Mouse (Mus musculus) forebrain, postnatal 0 days (tissue): Measurements from ENCODE around the gene Gm11937. TPM values are rescaled to one million over a fixed set of nuclear protein-coding genes. Genes with fewer than 3 reads are reported as not detected.

Experiments
- ATAC-seq: fragments of 200-750 bp; cut with Nextera tagmentation; 2 replicates; pipeline ENCODE4 v1.8.0; 2017; ENCODE audit warnings: mild to moderate bottlenecking, moderate library complexity
- DNase-seq: peaks from one replicate; pipeline ENCODE4 v3.0.0-alpha.2; 2015
- H3K27ac ChIP-seq: fragments of 300-500 bp; sonication (generic); 2 replicates; pipeline ENCODE4 v1.5.1; 2014; ENCODE audit warnings: low read depth, mild to moderate bottlenecking, antibody characterized with exemption, low read length, moderate library complexity, mixed read lengths
- H3K27me3 ChIP-seq: fragments of 300-500 bp; sonication (generic); 2 replicates; pipeline ENCODE4 v1.6.1; 2014; ENCODE audit warnings: mild to moderate bottlenecking, low read length, mixed read lengths; ENCODE audit not compliant: insufficient read depth
- H3K36me3 ChIP-seq: fragments of 300-500 bp; sonication (generic); 2 replicates; pipeline ENCODE4 v1.6.1; 2014; ENCODE audit warnings: mild to moderate bottlenecking, moderate library complexity; ENCODE audit not compliant: insufficient read depth
- H3K4me1 ChIP-seq: fragments of 300-500 bp; sonication (generic); 2 replicates; pipeline ENCODE4 v1.6.1; 2014; ENCODE audit warnings: antibody characterized with exemption; ENCODE audit not compliant: insufficient read depth
- H3K4me2 ChIP-seq: fragments of 300-500 bp; sonication (generic); 2 replicates; pipeline ENCODE4 v1.6.1; 2014; ENCODE audit warnings: low read depth, mild to moderate bottlenecking, moderate library complexity
- H3K4me3 ChIP-seq: fragments of 300-500 bp; sonication (generic); 2 replicates; pipeline ENCODE4 v1.5.1; 2014; ENCODE audit warnings: low read depth, low read length, mixed read lengths
- H3K9ac ChIP-seq: fragments of 300-500 bp; sonication (generic); 2 replicates; pipeline ENCODE4 v1.6.1; 2014; ENCODE audit warnings: mild to moderate bottlenecking
- H3K9me3 ChIP-seq: fragments of 300-500 bp; sonication (generic); 2 replicates; pipeline ENCODE4 v1.6.1; 2016; ENCODE audit warnings: low read length
- CTCF ChIP-seq: sonication (generic); IDR thresholded peaks from 2 replicates; pipeline ENCODE4 v1.5.1; 2016; ENCODE audit warnings: antibody characterized with exemption, control low read depth, low read depth
- WGBS: fragments of 180-500 bp; shearing (Covaris S2); extraction: QIAGEN DNeasy Blood & Tissue Kit; methylation state at CpG from one replicate; pipeline ENCODE4 v1.1.7; 2014; 5-methylcytosine and 5-hydroxymethylcytosine counted together
- polyA plus RNA-seq: library from polyadenylated mRNA; unstranded; fragments of >200 nt; fragmentation: Nextera tagmentation; extraction: Ambion mirVana; gene quantifications from 2 replicates; pipeline ENCODE4 v1.2.1, GENCODE M21; 2015
- total RNA-seq: library from RNA; depleted of rRNA; stranded (reverse); fragments of >200 nt; gene quantifications from 2 replicates; pipeline ENCODE4 v1.2.3, GENCODE M21; 2014; rRNA removed

Gm11937 gene
- total and polyA plus RNA-seq, 2 experiments from 2014 or later: not detected

GRCm38 (mm10) chr11:99581564-99581963 lies 28.4 kb downstream of the Gm11937 start:
- Histone ChIP-seq H3K4me2 (no peak overlapping the region), H3K4me1 (no peaks in the 10 kb centered on the region), H3K9me3 (no peaks in the 10 kb centered on the region), H3K9ac (no peak overlapping the region), H3K36me3 (no peaks in the 10 kb centered on the region), H3K27me3 (no peaks in the 10 kb centered on the region), H3K27ac (no peak overlapping the region), H3K4me3 (no peak overlapping the region)
- no peak for DNase-seq
- 65% methylated on average over 6 of the region's 6 CpGs for WGBS
- no peak for ATAC-seq
- TF ChIP-seq CTCF: no peak

GRCm38 (mm10) chr11:99581051-99581450 lies 28.9 kb downstream of the Gm11937 start:
- no peak for DNase-seq
- H3K9me3 ChIP-seq: no peaks in the 10 kb centered on the region
- no peak overlapping the region for H3K4me3 ChIP-seq
- TF ChIP-seq CTCF: no peak
- no peaks in the 10 kb centered on the region for H3K27me3 ChIP-seq
- no peak for ATAC-seq
- no peak overlapping the region for H3K9ac ChIP-seq
- no peak overlapping the region for H3K27ac ChIP-seq
- H3K4me2 ChIP-seq: no peak overlapping the region
- no peaks in the 10 kb centered on the region for H3K4me1 ChIP-seq
- H3K36me3 ChIP-seq: no peaks in the 10 kb centered on the region
- 88% methylated on average over 5 of the region's 5 CpGs for WGBS

GRCm38 (mm10) chr11:99580636-99581035 lies 29.4 kb downstream of the Gm11937 start, which contains the start of gene Krtap1-5:
TSS of gene Krtap1-5 (minus strand) at chr11:99581016.
- no peak for DNase-seq
- Histone ChIP-seq H3K27me3 (no peaks in the 10 kb centered on the region), H3K27ac (no peak within 1 kb of the TSS), H3K4me3 (no peak within 1 kb of the TSS), H3K4me2 (no peak within 1 kb of the TSS), H3K9ac (no peak within 1 kb of the TSS), H3K4me1 (no peaks in the 10 kb centered on the region), H3K36me3 (no peaks in the 10 kb centered on the region), H3K9me3 (no peaks in the 10 kb centered on the region)
- no peak for TF ChIP-seq CTCF
- WGBS: 88% methylated on average over 6 of the region's 6 CpGs
- no peak for ATAC-seq

- WGBS: 7% methylated on average over 7 of the region's 7 CpGs
- peak; percentile 84 for TF ChIP-seq CTCF
- ATAC-seq (peak; percentile 76; the same call in 1 of the 2 replicates), DNase-seq (peak; percentile 70)
- no peaks in the 10 kb centered on the region for H3K9me3 ChIP-seq
- no peak overlapping the region for H3K4me3 ChIP-seq
- H3K27me3 ChIP-seq: no peaks in the 10 kb centered on the region
- H3K9ac ChIP-seq: no peak overlapping the region
- H3K4me2 ChIP-seq: peak overlapping the region; percentile 33; the same call in 1 of the 2 replicates
- no peak overlapping the region for H3K27ac ChIP-seq
- H3K4me1 ChIP-seq: no peaks in the 10 kb centered on the region
- H3K36me3 ChIP-seq: no peaks in the 10 kb centered on the region
These were observed 35.9 kb downstream of the Gm11937 start for GRCm38 (mm10) chr11:99574106-99574505.

DNA sequence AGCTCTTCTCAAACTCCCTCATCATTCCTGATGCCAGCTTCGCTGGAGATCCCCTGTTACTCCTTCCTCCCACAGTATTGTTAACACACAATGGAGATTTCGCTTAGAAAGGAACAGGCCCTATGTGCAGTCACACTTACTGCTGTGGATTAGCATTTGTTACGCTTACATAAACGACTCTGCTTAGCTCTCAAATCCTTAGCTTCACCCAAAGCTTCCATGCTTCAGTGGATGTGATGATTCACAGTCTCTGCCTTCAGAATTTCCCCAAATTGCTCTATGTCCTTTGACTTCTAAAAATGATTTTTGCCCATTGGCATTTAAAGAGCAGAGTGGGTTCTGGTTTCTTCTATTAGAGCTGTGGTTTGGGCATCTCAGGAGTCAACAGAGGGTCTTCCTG lies 36.8 kb downstream of the Gm11937 start:
- no peak overlapping the region for H3K9ac ChIP-seq
- no peak for TF ChIP-seq CTCF
- H3K27me3 ChIP-seq: no peaks in the 10 kb centered on the region
- no peak overlapping the region for H3K4me2 ChIP-seq
- H3K9me3 ChIP-seq: no peaks in the 10 kb centered on the region
- H3K27ac ChIP-seq: no peak overlapping the region
- DNase-seq (no peak), ATAC-seq (no peak)
- 24% methylated on average over 4 of the region's 4 CpGs for WGBS
- H3K4me3 ChIP-seq: no peak overlapping the region
- no peaks in the 10 kb centered on the region for H3K36me3 ChIP-seq
- no peaks in the 10 kb centered on the region for H3K4me1 ChIP-seq

- no peaks in the 10 kb centered on the region for H3K9me3 ChIP-seq
- no peaks in the 10 kb centered on the region for H3K36me3 ChIP-seq
- WGBS: 94% methylated on average over 7 of the region's 7 CpGs
- no peaks in the 10 kb centered on the region for H3K27me3 ChIP-seq
- ATAC-seq (no peak), DNase-seq (no peak)
- TF ChIP-seq CTCF: no peak
- no peaks in the 10 kb centered on the region for H3K4me1 ChIP-seq
- no peak within 1 kb of the TSS for H3K4me3 ChIP-seq
- no peak within 1 kb of the TSS for H3K27ac ChIP-seq
- no peak within 1 kb of the TSS for H3K9ac ChIP-seq
- no peak within 1 kb of the TSS for H3K4me2 ChIP-seq
These were observed 43.5 kb downstream of the Gm11937 start, which contains the start of gene Krtap3-1 for GRCm38 (mm10) chr11:99566530-99566929. TSS of gene Krtap3-1 (minus strand) at chr11:99566630.

GRCm38 (mm10) chr11:99562580-99562979 lies 47.4 kb downstream of the Gm11937 start:
- no peak for DNase-seq
- H3K4me2 ChIP-seq: no peak overlapping the region
- no peak for TF ChIP-seq CTCF
- H3K9me3 ChIP-seq: no peaks in the 10 kb centered on the region
- 85% methylated on average over 6 of the region's 6 CpGs for WGBS
- ATAC-seq: no peak
- H3K4me1 ChIP-seq: no peaks in the 10 kb centered on the region
- no peaks in the 10 kb centered on the region for H3K27me3 ChIP-seq
- H3K4me3 ChIP-seq: no peak overlapping the region
- H3K9ac ChIP-seq: no peak overlapping the region
- H3K27ac ChIP-seq: no peak overlapping the region
- no peaks in the 10 kb centered on the region for H3K36me3 ChIP-seq

Other genes starting within 250 kb of the Gm11937 start
Only the 30 nearest of the 37 such genes appear.
- 0.14 and 1.6 TPM in 2 replicates for gene Krt12, start 187.9 kb downstream of the Gm11937 start, total RNA-seq
- gene Krt12, start 187.9 kb downstream of the Gm11937 start, polyA plus RNA-seq: 1.3 and 2.0 TPM in 2 replicates
- gene Krt20, start 172.0 kb downstream of the Gm11937 start, total RNA-seq: not detected in 2 replicates
- gene Krt20, start 172.0 kb downstream of the Gm11937 start, polyA plus RNA-seq: 0.09 and 0.10 TPM in 2 replicates
- 0.08 TPM in 1 of 2 replicates, not detected in the other for gene Krt23, start 117.1 kb downstream of the Gm11937 start, total RNA-seq
- 0.20 and 0.53 TPM in 2 replicates for gene Krt23, start 117.1 kb downstream of the Gm11937 start, polyA plus RNA-seq
- gene Krt39, start 88.9 kb downstream of the Gm11937 start, total RNA-seq: not detected in 2 replicates
- gene Krt39, start 88.9 kb downstream of the Gm11937 start, polyA plus RNA-seq: not detected in 2 replicates
- not detected in 2 replicates for gene Krt40, start 67.0 kb downstream of the Gm11937 start, total RNA-seq
- gene Krt40, start 67.0 kb downstream of the Gm11937 start, polyA plus RNA-seq: not detected in 2 replicates
- gene Krtap3-3, start 59.3 kb downstream of the Gm11937 start, total RNA-seq: not detected in 2 replicates
- not detected in 2 replicates for gene Krtap3-3, start 59.3 kb downstream of the Gm11937 start, polyA plus RNA-seq
- not detected in 2 replicates for gene Krtap3-2, start 53.3 kb downstream of the Gm11937 start, total RNA-seq
- gene Krtap3-2, start 53.3 kb downstream of the Gm11937 start, polyA plus RNA-seq: not detected in 2 replicates
- not detected in 2 replicates for gene Gm11939, start 50.7 kb downstream of the Gm11937 start, total RNA-seq
- gene Gm11939, start 50.7 kb downstream of the Gm11937 start, polyA plus RNA-seq: not detected in 2 replicates
- gene Krtap3-1, start 43.6 kb downstream of the Gm11937 start, total RNA-seq: not detected in 2 replicates
- not detected in 2 replicates for gene Krtap3-1, start 43.6 kb downstream of the Gm11937 start, polyA plus RNA-seq
- not detected in 2 replicates for gene Krtap1-5, start 29.2 kb downstream of the Gm11937 start, total RNA-seq
- gene Krtap1-5, start 29.2 kb downstream of the Gm11937 start, polyA plus RNA-seq: not detected in 2 replicates
- not detected in 2 replicates for gene Krtap1-4, start 26.5 kb downstream of the Gm11937 start, total RNA-seq
- not detected in 2 replicates for gene Krtap1-4, start 26.5 kb downstream of the Gm11937 start, polyA plus RNA-seq
- gene Krtap1-3, start 18.9 kb downstream of the Gm11937 start, total RNA-seq: not detected in 2 replicates
- gene Krtap1-3, start 18.9 kb downstream of the Gm11937 start, polyA plus RNA-seq: not detected in 2 replicates
- gene Krtap9-3, start 12.1 kb downstream of the Gm11937 start, total RNA-seq: not detected in 2 replicates
- gene Krtap9-3, start 12.1 kb downstream of the Gm11937 start, polyA plus RNA-seq: not detected in 2 replicates
- not detected in 2 replicates for gene Gm11938, start 6.9 kb downstream of the Gm11937 start, total RNA-seq
- not detected in 2 replicates for gene Gm11938, start 6.9 kb downstream of the Gm11937 start, polyA plus RNA-seq
- not detected in 2 replicates for gene Krtap2-4, start 4.7 kb upstream of the Gm11937 start, total RNA-seq
- not detected in 2 replicates for gene Krtap2-4, start 4.7 kb upstream of the Gm11937 start, polyA plus RNA-seq
- not detected in 2 replicates for gene Gm11562, start 10.2 kb upstream of the Gm11937 start, total RNA-seq
- not detected in 2 replicates for gene Gm11562, start 10.2 kb upstream of the Gm11937 start, polyA plus RNA-seq
- not detected in 2 replicates for gene Krtap4-1, start 18.0 kb upstream of the Gm11937 start, total RNA-seq
- gene Krtap4-1, start 18.0 kb upstream of the Gm11937 start, polyA plus RNA-seq: not detected in 2 replicates
- not detected in 2 replicates for gene Krtap4-2, start 24.9 kb upstream of the Gm11937 start, total RNA-seq
- not detected in 2 replicates for gene Krtap4-2, start 24.9 kb upstream of the Gm11937 start, polyA plus RNA-seq
- not detected in 2 replicates for gene Krtap4-7, start 33.9 kb upstream of the Gm11937 start, total RNA-seq
- not detected in 2 replicates for gene Krtap4-7, start 33.9 kb upstream of the Gm11937 start, polyA plus RNA-seq
- gene Gm11555, start 40.0 kb upstream of the Gm11937 start, total RNA-seq: not detected in 2 replicates
- not detected in 2 replicates for gene Gm11555, start 40.0 kb upstream of the Gm11937 start, polyA plus RNA-seq
- not detected in 2 replicates for gene Gm11563, start 48.8 kb upstream of the Gm11937 start, total RNA-seq
- not detected in 2 replicates for gene Gm11563, start 48.8 kb upstream of the Gm11937 start, polyA plus RNA-seq
- gene Krtap4-6, start 55.8 kb upstream of the Gm11937 start, total RNA-seq: not detected in 2 replicates
- gene Krtap4-6, start 55.8 kb upstream of the Gm11937 start, polyA plus RNA-seq: not detected in 2 replicates
- not detected in 2 replicates for gene Gm14190, start 80.6 kb upstream of the Gm11937 start, total RNA-seq
- gene Gm14190, start 80.6 kb upstream of the Gm11937 start, polyA plus RNA-seq: not detected in 2 replicates
- gene Gm14180, start 124.1 kb upstream of the Gm11937 start, total RNA-seq: not detected in 2 replicates
- gene Gm14180, start 124.1 kb upstream of the Gm11937 start, polyA plus RNA-seq: not detected in 2 replicates
- gene Gm11595, start 162.7 kb upstream of the Gm11937 start, total RNA-seq: not detected in 2 replicates
- not detected in 2 replicates for gene Gm11595, start 162.7 kb upstream of the Gm11937 start, polyA plus RNA-seq
- gene Krtap4-8, start 170.5 kb upstream of the Gm11937 start, total RNA-seq: not detected in 2 replicates
- gene Krtap4-8, start 170.5 kb upstream of the Gm11937 start, polyA plus RNA-seq: not detected in 2 replicates
- gene Krtap4-9, start 175.0 kb upstream of the Gm11937 start, total RNA-seq: not detected in 2 replicates
- gene Krtap4-9, start 175.0 kb upstream of the Gm11937 start, polyA plus RNA-seq: not detected in 2 replicates
- not detected in 2 replicates for gene Gm11596, start 183.3 kb upstream of the Gm11937 start, total RNA-seq
- gene Gm11596, start 183.3 kb upstream of the Gm11937 start, polyA plus RNA-seq: not detected in 2 replicates
- gene Gm11569, start 188.7 kb upstream of the Gm11937 start, total RNA-seq: not detected in 2 replicates
- gene Gm11569, start 188.7 kb upstream of the Gm11937 start, polyA plus RNA-seq: not detected in 2 replicates
- not detected in 2 replicates for gene Gm11554, start 194.3 kb upstream of the Gm11937 start, total RNA-seq
- not detected in 2 replicates for gene Gm11554, start 194.3 kb upstream of the Gm11937 start, polyA plus RNA-seq